Mouse (Mus musculus): Measurements from ENCODE around the gene Vmn2r99.

The Vmn2r99 gene

DNA sequence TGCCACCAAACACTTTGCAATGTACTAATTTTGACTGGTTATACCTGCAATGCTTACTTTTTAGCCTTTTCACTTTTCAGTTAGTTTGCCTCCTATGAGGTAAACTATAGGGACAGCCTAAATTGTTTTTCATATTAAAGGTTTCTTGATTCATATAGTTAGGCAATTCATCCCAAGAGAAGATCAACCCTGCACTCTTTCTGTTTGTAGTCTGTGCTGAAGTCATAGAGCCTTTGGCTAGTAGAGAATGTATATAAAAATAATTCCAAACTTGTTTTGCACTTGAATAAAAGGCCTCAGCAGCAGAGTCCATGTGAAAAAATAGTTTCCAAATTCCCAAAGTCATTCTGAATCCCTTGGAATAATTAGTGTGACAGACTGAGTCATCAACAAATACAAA is at the start of gene Vmn2r99:
Gene Vmn2r99, plus strand, starts transcription at position 301 of the 400 bp plus-strand sequence.
- DNase-seq (ENCODE audit: low spot score): no peak

DNA sequence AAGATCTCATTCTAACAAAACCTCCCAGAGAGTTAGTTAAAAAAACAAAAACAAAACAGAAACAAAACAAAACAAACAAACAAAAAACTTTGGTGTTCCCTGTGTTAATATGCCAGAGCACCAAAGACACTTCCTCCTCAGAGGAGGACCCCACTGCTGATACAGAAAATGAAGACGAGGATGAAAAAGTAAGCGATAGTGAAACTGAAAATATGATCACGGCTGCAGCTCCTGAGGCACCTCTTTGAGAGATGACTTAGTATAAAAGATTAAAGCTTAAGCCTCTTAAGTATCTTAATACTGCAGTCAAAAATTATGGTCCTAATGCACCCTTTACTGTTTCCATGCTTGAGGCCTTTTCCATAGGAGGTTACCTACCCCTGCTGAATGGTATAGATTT is 75.9 kb downstream of the Vmn2r99 start:
- DNase-seq (ENCODE audit: low spot score): no peak

DNA sequence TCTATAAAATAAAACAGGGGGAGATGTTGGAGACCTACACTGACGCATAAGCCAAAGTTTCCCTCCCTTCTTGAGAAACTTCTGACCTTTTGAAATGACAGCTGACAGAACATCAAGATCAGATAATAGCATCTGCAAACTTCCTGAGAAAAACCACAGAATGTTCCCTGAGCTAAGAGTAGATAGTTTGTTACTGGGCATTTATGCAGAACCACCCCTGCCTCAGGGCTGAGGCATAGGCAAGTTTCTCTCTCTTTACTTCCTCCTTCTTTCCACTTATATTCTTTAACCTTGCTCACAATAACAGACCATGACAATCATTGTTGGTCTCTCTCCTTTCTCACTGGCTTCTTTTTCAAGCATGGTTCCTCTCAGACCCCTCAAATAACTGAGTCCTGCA is 83.2 kb downstream of the Vmn2r99 start:
- no peak for DNase-seq (ENCODE audit: low spot score)

Data from layer of hippocampus, adult 9-10 months (tissue).